9 mouse cellular contexts compared by ENCODE assay signal in genomic region chr16:40466596-40466995, GRCm38 (mm10).
A peak's percentile ranks its signal among the peaks of the same experiment; 100 is the strongest.
DNase-seq lines count a peak whose midpoint lies in the region; ATAC-seq and TF ChIP-seq lines count a peak whose summit lies in the region.
"Had no signal": no experiment of that assay in that cellular context is flagged by ENCODE, and none has a peak within 500 bp of the region (broad histone marks: within the 10 kb centered on the region; RNA-seq: fewer than 3 reads in every experiment).

No protein-coding gene starts in this region.

- WGBS in kidney, postnatal 0 days = 15% methylated on average over 8 of the region's 8 CpGs
- 15% methylated on average over 8 of the region's 8 CpGs for WGBS in kidney, embryonic 14.5 days

- no peak overlapping the region for H3K4me3 ChIP-seq in kidney, postnatal 0 days (replicated peaks; ENCODE audit: low read depth, low read length)
- H3K4me3 ChIP-seq in kidney, embryonic 14.5 days (ENCODE audit: low read length) = no peak overlapping the region
- H3K4me3 ChIP-seq: embryonic facial prominence, embryonic 12.5 days had no signal

- DNase-seq in cerebellum, adult 11 months = peak; percentile 16
- DNase-seq in cerebellum, adult 8-10 months = no peak
- peak; percentile 22 for DNase-seq in kidney, postnatal 0 days (ENCODE audit: low spot score)
- DNase-seq in NIH3T3 (ENCODE audit: low read depth) = peak; percentile 39
- peak; percentile 20 for DNase-seq in forelimb bud, embryonic 11.5 days (ENCODE audit: low read depth, low spot score)
- DNase-seq in retina, postnatal 7 days (ENCODE audit: low read depth, low spot score) = peak; percentile 6
- no peak for DNase-seq in thymus, postnatal 10 days (ENCODE audit: low spot score in 2 of 2)

- H3K4me2 ChIP-seq in kidney, postnatal 0 days (ENCODE audit: low read length) = no peak overlapping the region
- no peak overlapping the region for H3K4me2 ChIP-seq in kidney, embryonic 14.5 days (replicated peaks; ENCODE audit: low read depth, low read length)
- H3K4me2 ChIP-seq: embryonic facial prominence, embryonic 12.5 days had no signal

- TF ChIP-seq CTCF in kidney, postnatal 0 days (IDR thresholded peaks at IDR 0.05; ENCODE audit: low read depth) = peak; percentile 65

- no peaks in the 10 kb centered on the region for H3K36me3 ChIP-seq in kidney, postnatal 0 days (ENCODE audit: insufficient read depth, low read length)
- no peaks in the 10 kb centered on the region for H3K36me3 ChIP-seq in kidney, embryonic 14.5 days (ENCODE audit: control insufficient read depth, insufficient read depth, low read length)
- H3K36me3 ChIP-seq: embryonic facial prominence, embryonic 12.5 days had no signal

- H3K27me3 ChIP-seq in kidney, postnatal 0 days (ENCODE audit: insufficient read depth, low read length) = no peaks in the 10 kb centered on the region; the same call in 1 of the 2 replicates
- no peaks in the 10 kb centered on the region for H3K27me3 ChIP-seq in kidney, embryonic 14.5 days (ENCODE audit: control insufficient read depth, insufficient read depth, low read length)
- H3K27me3 ChIP-seq: embryonic facial prominence, embryonic 12.5 days had no signal

- H3K4me1 ChIP-seq in kidney, postnatal 0 days (replicated peaks; ENCODE audit: insufficient read depth, low read length) = no peaks in the 10 kb centered on the region
- H3K4me1 ChIP-seq in kidney, embryonic 14.5 days (ENCODE audit: control insufficient read depth, insufficient read depth, low read length) = no peaks in the 10 kb centered on the region
- H3K4me1 ChIP-seq: embryonic facial prominence, embryonic 12.5 days had no signal

- H3K9me3 ChIP-seq in kidney, postnatal 0 days (replicated peaks; ENCODE audit: low read length) = no peaks in the 10 kb centered on the region
- H3K9me3 ChIP-seq in kidney, embryonic 14.5 days (ENCODE audit: control insufficient read depth, low read length) = no peaks in the 10 kb centered on the region
- H3K9me3 ChIP-seq: embryonic facial prominence, embryonic 12.5 days had no signal

- no peak overlapping the region for H3K27ac ChIP-seq in kidney, postnatal 0 days
- no peak overlapping the region for H3K27ac ChIP-seq in kidney, embryonic 14.5 days (ENCODE audit: low read depth, low read length)
- H3K27ac ChIP-seq: embryonic facial prominence, embryonic 12.5 days had no signal

- no peak overlapping the region for H3K9ac ChIP-seq in kidney, postnatal 0 days (ENCODE audit: low read depth, low read length)
- no peak overlapping the region for H3K9ac ChIP-seq in kidney, embryonic 14.5 days (ENCODE audit: low read depth, low read length)
- H3K9ac ChIP-seq: embryonic facial prominence, embryonic 12.5 days had no signal

- no peak for ATAC-seq in kidney, postnatal 0 days (replicated peaks; ENCODE audit: low FRiP score, low read depth)
- ATAC-seq in kidney, embryonic 14.5 days (ENCODE audit: low FRiP score, low TSS enrichment) = no peak

Comparison
In these comparisons a context has a peak if more than half of its experiments do, and no peak if none do; other contexts are left out.
1. DNase-seq: peak in cerebellum, adult 11 months (single experiment), kidney, postnatal 0 days (single experiment), NIH3T3 (single experiment), forelimb bud, embryonic 11.5 days (single experiment) and retina, postnatal 7 days (single experiment); none in cerebellum, adult 8-10 months (single experiment) and thymus, postnatal 10 days (0 of 2).